Mouse (Mus musculus): Measurements from ENCODE around the gene Lrsam1. TPM values are rescaled to one million over a fixed set of nuclear protein-coding genes. Genes with fewer than 3 reads are reported as not detected.

Lrsam1 gene
- polyA plus RNA-seq, 1 experiment from 2014 or later: 7.8 TPM

- Histone ChIP-seq H3K27ac (ENCODE audit: low read length) (no peak overlapping the region), H3K36me3 (ENCODE audit: control insufficient read depth, insufficient read depth, low read length) (no peaks in the 10 kb centered on the region), H3K4me3 (ENCODE audit: low read depth, low read length) (no peak overlapping the region), H3K4me1 (ENCODE audit: control insufficient read depth, insufficient read depth, low read length) (peaks cover 41% of the 10 kb centered on the region), H3K4me2 (replicated peaks; ENCODE audit: low read depth, low read length) (no peak overlapping the region), H3K9ac (replicated peaks; ENCODE audit: low read depth, low read length) (no peak overlapping the region), H3K9me3 (ENCODE audit: control insufficient read depth, low read depth, low read length) (no peaks in the 10 kb centered on the region), H3K27me3 (ENCODE audit: control insufficient read depth, insufficient read depth, low read length) (no peaks in the 10 kb centered on the region)
- no peak for ATAC-seq (ENCODE audit: insufficient number of reproducible peaks, insufficient read depth, low FRiP score, low read depth)
- WGBS: 78% methylated on average over 14 of the region's 14 CpGs
Measured at GRCm38 (mm10) chr2:32892490-32892889, 68.9 kb downstream of the Lrsam1 start.

DNA sequence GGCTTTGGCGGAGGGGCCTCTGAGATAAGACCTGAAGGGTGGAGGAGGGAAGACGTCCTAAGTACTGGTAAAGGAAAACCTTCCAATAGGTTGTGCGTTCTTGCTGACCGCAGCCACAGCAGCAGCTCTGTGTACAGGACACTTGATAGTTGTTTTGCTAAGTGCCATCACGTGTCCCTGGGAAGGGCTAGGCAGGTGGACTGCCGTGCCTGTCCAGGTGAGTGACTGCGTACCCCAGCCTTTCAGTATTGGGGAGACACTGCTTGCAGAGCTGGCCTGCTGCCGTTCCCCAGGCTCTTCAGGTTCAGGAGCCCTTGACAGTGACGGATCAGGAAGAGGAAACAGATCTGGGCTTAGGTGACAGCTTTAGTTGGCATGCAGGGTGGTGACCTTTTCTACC lies 70.1 kb downstream of the Lrsam1 start:
- H3K9ac ChIP-seq (replicated peaks; ENCODE audit: low read depth, low read length): no peak overlapping the region
- no peak for ATAC-seq (ENCODE audit: insufficient number of reproducible peaks, insufficient read depth, low FRiP score, low read depth)
- no peaks in the 10 kb centered on the region for H3K9me3 ChIP-seq (ENCODE audit: control insufficient read depth, low read depth, low read length)
- no peaks in the 10 kb centered on the region for H3K36me3 ChIP-seq (ENCODE audit: control insufficient read depth, insufficient read depth, low read length)
- 45% methylated on average over 9 of the region's 9 CpGs for WGBS
- H3K4me2 ChIP-seq (replicated peaks; ENCODE audit: low read depth, low read length): no peak overlapping the region
- H3K4me1 ChIP-seq (ENCODE audit: control insufficient read depth, insufficient read depth, low read length): peaks cover 30% of the 10 kb centered on the region
- no peaks in the 10 kb centered on the region for H3K27me3 ChIP-seq (ENCODE audit: control insufficient read depth, insufficient read depth, low read length)
- no peak overlapping the region for H3K4me3 ChIP-seq (ENCODE audit: low read depth, low read length)
- no peak overlapping the region; the same call in 1 of the 2 replicates for H3K27ac ChIP-seq (ENCODE audit: low read length)

GRCm38 (mm10) chr2:32890280-32890679 lies 71.1 kb downstream of the Lrsam1 start:
- Histone ChIP-seq H3K27ac (ENCODE audit: low read length) (no peak overlapping the region), H3K4me3 (ENCODE audit: low read depth, low read length) (no peak overlapping the region), H3K4me2 (replicated peaks; ENCODE audit: low read depth, low read length) (no peak overlapping the region), H3K9ac (replicated peaks; ENCODE audit: low read depth, low read length) (no peak overlapping the region), H3K4me1 (ENCODE audit: control insufficient read depth, insufficient read depth, low read length) (peaks cover 24% of the 10 kb centered on the region), H3K9me3 (ENCODE audit: control insufficient read depth, low read depth, low read length) (no peaks in the 10 kb centered on the region), H3K27me3 (ENCODE audit: control insufficient read depth, insufficient read depth, low read length) (no peaks in the 10 kb centered on the region), H3K36me3 (ENCODE audit: control insufficient read depth, insufficient read depth, low read length) (no peaks in the 10 kb centered on the region; the same call in 1 of the 2 replicates)
- WGBS: 77% methylated on average over 3 of the region's 3 CpGs
- no peak for ATAC-seq (ENCODE audit: insufficient number of reproducible peaks, insufficient read depth, low FRiP score, low read depth)

- Histone ChIP-seq H3K4me2 (replicated peaks; ENCODE audit: low read depth, low read length) (0 out of 2 replicates have a peak overlapping the region, but pooled peaks have one; percentile 7), H3K9ac (replicated peaks; ENCODE audit: low read depth, low read length) (no peak overlapping the region), H3K9me3 (ENCODE audit: control insufficient read depth, low read depth, low read length) (no peaks in the 10 kb centered on the region), H3K27ac (ENCODE audit: low read length) (peak overlapping the region; percentile 83), H3K27me3 (ENCODE audit: control insufficient read depth, insufficient read depth, low read length) (no peaks in the 10 kb centered on the region), H3K36me3 (ENCODE audit: control insufficient read depth, insufficient read depth, low read length) (no peaks in the 10 kb centered on the region; the same call in 1 of the 2 replicates), H3K4me3 (ENCODE audit: low read depth, low read length) (no peak overlapping the region), H3K4me1 (ENCODE audit: control insufficient read depth, insufficient read depth, low read length) (peaks cover 40% of the 10 kb centered on the region)
- WGBS: 21% methylated on average over 3 of the region's 3 CpGs
- no peak for ATAC-seq (ENCODE audit: insufficient number of reproducible peaks, insufficient read depth, low FRiP score, low read depth)
Measured at GRCm38 (mm10) chr2:32888551-32888950, 72.9 kb downstream of the Lrsam1 start.

GRCm38 (mm10) chr2:32888029-32888428 lies 73.4 kb downstream of the Lrsam1 start:
- WGBS: 14% methylated on average over 9 of the region's 9 CpGs
- no peak overlapping the region for H3K4me3 ChIP-seq (ENCODE audit: low read depth, low read length)
- no peaks in the 10 kb centered on the region for H3K9me3 ChIP-seq (ENCODE audit: control insufficient read depth, low read depth, low read length)
- peak overlapping the region; percentile 83 for H3K27ac ChIP-seq (ENCODE audit: low read length)
- H3K4me1 ChIP-seq (ENCODE audit: control insufficient read depth, insufficient read depth, low read length): peaks cover 42% of the 10 kb centered on the region
- H3K27me3 ChIP-seq (ENCODE audit: control insufficient read depth, insufficient read depth, low read length): no peaks in the 10 kb centered on the region
- no peaks in the 10 kb centered on the region; the same call in 1 of the 2 replicates for H3K36me3 ChIP-seq (ENCODE audit: control insufficient read depth, insufficient read depth, low read length)
- H3K9ac ChIP-seq (replicated peaks; ENCODE audit: low read depth, low read length): no peak overlapping the region; the same call in 1 of the 2 replicates
- H3K4me2 ChIP-seq (replicated peaks; ENCODE audit: low read depth, low read length): 0 out of 2 replicates have a peak overlapping the region, but pooled peaks have one; percentile 7
- peak; percentile 16; the same call in 1 of the 2 replicates for ATAC-seq (ENCODE audit: insufficient number of reproducible peaks, insufficient read depth, low FRiP score, low read depth)

GRCm38 (mm10) chr2:32884745-32885144 lies 76.7 kb downstream of the Lrsam1 start:
- Histone ChIP-seq H3K4me2 (replicated peaks; ENCODE audit: low read depth, low read length) (no peak overlapping the region), H3K36me3 (ENCODE audit: control insufficient read depth, insufficient read depth, low read length) (no peaks in the 10 kb centered on the region; the same call in 1 of the 2 replicates), H3K9me3 (ENCODE audit: control insufficient read depth, low read depth, low read length) (no peaks in the 10 kb centered on the region), H3K4me3 (ENCODE audit: low read depth, low read length) (no peak overlapping the region), H3K4me1 (ENCODE audit: control insufficient read depth, insufficient read depth, low read length) (peaks cover 66% of the 10 kb centered on the region), H3K9ac (replicated peaks; ENCODE audit: low read depth, low read length) (no peak overlapping the region), H3K27me3 (ENCODE audit: control insufficient read depth, insufficient read depth, low read length) (no peaks in the 10 kb centered on the region), H3K27ac (ENCODE audit: low read length) (peak overlapping the region; percentile 48; the same call in 1 of the 2 replicates)
- WGBS: 19% methylated on average over 7 of the region's 7 CpGs
- no peak for ATAC-seq (ENCODE audit: insufficient number of reproducible peaks, insufficient read depth, low FRiP score, low read depth)

DNA sequence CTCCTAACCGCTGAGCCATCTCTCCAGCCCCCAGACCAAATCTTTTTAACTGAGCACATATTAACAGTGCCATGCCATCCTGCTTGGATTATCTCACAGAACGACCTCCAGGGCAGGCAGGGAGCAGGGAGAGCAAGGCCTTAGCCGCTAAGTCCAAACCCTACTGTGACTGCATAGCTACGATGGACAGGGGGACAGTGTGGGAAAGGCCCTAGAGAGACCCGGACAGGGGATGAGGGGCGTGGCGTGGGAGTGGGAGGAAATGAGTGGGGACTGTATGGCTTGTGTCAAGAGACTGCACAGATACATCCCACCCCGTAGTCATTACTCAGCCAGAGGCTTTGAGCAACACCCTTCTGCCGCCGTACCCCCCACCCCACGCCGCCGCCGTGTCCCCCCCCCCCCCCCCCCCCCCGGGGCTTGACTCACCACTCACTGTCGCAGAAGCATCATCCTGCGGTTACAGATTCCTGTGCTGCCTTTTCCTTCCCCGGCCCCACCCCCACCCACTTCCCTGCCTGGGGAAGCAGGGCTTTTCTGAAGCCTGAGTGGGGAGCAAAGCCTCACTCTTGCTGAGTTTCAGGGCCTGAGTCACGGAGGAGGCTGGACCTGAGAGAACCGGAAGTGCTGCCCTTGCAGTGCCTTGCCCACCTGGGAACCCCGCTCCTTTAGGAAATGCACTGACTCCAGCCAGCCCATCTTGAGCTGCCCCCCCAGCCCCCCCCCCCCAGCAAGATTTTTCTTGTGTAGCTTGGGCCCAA lies 79.0 kb downstream of the Lrsam1 start:
- H3K27ac ChIP-seq (ENCODE audit: low read length): peak overlapping the region; percentile 87
- H3K4me3 ChIP-seq (ENCODE audit: low read depth, low read length): no peak overlapping the region
- no peak overlapping the region for H3K9ac ChIP-seq (replicated peaks; ENCODE audit: low read depth, low read length)
- no peaks in the 10 kb centered on the region; the same call in 1 of the 2 replicates for H3K36me3 ChIP-seq (ENCODE audit: control insufficient read depth, insufficient read depth, low read length)
- H3K4me2 ChIP-seq (replicated peaks; ENCODE audit: low read depth, low read length): no peak overlapping the region; the same call in 1 of the 2 replicates
- peaks cover 68% of the 10 kb centered on the region for H3K4me1 ChIP-seq (ENCODE audit: control insufficient read depth, insufficient read depth, low read length)
- no peaks in the 10 kb centered on the region for H3K9me3 ChIP-seq (ENCODE audit: control insufficient read depth, low read depth, low read length)
- peak; percentile 44 for ATAC-seq (ENCODE audit: insufficient number of reproducible peaks, insufficient read depth, low FRiP score, low read depth)
- 30% methylated on average over 13 of the region's 21 CpGs for WGBS
- no peaks in the 10 kb centered on the region for H3K27me3 ChIP-seq (ENCODE audit: control insufficient read depth, insufficient read depth, low read length)

DNA sequence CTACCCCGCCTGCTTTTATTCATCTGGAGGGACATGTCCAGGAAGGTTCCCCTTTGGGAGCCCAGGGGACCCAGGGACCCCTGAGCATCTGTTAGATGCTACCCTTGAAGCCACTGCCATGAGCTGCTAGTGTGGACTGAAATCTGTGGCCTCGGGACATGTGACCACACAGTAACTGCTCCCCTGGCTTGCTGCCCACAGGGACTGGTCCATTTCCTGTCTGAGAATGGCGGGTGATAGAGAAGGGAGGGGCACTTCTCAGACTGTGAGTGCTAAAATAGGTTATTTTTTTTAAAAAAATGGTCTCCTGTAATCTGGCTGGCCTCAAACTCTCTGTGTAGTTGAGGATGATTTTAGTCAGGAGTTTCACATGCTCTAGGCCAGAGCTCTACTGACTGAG lies 79.7 kb downstream of the Lrsam1 start:
- H3K36me3 ChIP-seq (ENCODE audit: control insufficient read depth, insufficient read depth, low read length): no peaks in the 10 kb centered on the region; the same call in 1 of the 2 replicates
- H3K27ac ChIP-seq (ENCODE audit: low read length): peak overlapping the region; percentile 87
- peak; percentile 35; the same call in 1 of the 2 replicates for ATAC-seq (ENCODE audit: insufficient number of reproducible peaks, insufficient read depth, low FRiP score, low read depth)
- no peak overlapping the region for H3K4me3 ChIP-seq (ENCODE audit: low read depth, low read length)
- H3K9ac ChIP-seq (replicated peaks; ENCODE audit: low read depth, low read length): 0 out of 2 replicates have a peak overlapping the region, but pooled peaks have one; percentile 25
- no peaks in the 10 kb centered on the region for H3K9me3 ChIP-seq (ENCODE audit: control insufficient read depth, low read depth, low read length)
- H3K4me1 ChIP-seq (ENCODE audit: control insufficient read depth, insufficient read depth, low read length): peaks cover 74% of the 10 kb centered on the region
- WGBS: 20% methylated on average over 3 of the region's 3 CpGs
- H3K4me2 ChIP-seq (replicated peaks; ENCODE audit: low read depth, low read length): peak overlapping the region; percentile 25
- no peaks in the 10 kb centered on the region for H3K27me3 ChIP-seq (ENCODE audit: control insufficient read depth, insufficient read depth, low read length)

All from stomach, embryonic 14.5 days (tissue).